Mouse (Mus musculus) liver, embryonic 14.5 days (tissue): ENCODE results near the gene Henmt1.

Experiments used
- CTCF ChIP-seq: IDR thresholded peaks from 2 replicates; pipeline ENCODE4 v1.5.1; 2016; ENCODE audit warnings: antibody characterized with exemption, low read depth, control low read depth
- EP300 ChIP-seq: IDR thresholded peaks from 2 replicates; pipeline ENCODE4 v1.6.1; 2016; ENCODE audit warnings: antibody characterized with exemption, low read depth

DNA sequence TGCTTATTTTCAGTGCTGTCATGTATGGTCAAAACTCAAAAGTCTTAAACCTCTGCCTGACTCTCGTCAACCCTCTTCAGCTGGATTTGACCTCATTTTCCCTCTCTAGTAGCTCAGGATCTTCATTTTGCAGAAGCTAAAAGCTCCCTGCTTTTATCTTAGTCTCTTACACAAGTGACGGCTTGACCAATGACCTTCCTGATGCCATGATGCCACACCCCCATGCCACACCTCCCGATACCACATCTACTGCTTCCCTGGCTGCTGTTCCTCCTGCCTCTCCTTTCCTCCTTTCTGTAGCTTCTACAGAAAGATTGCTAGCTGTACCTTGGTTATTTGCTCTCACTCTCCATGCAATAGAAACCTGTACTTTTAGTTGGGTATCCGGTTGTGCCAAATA, 58.1 kb downstream of the Henmt1 start:
- TF ChIP-seq CTCF: no peak
- TF ChIP-seq EP300: no peak
